Mouse (Mus musculus): Measurements from ENCODE around the gene Cend1. TPM values are rescaled to one million over a fixed set of nuclear protein-coding genes. Genes with fewer than 3 reads are reported as not detected.
A peak's percentile ranks its signal among the peaks of the same experiment; 100 is the strongest.

The Cend1 gene
- 1 to 10 TPM in 3 of 4 experiments, under 1 TPM in 1; 0.78 to 1.7 (median 1.4) TPM for total RNA-seq (2022)

- no peak for DNase-seq (ENCODE audit: low spot score)
Observed at GRCm38 (mm10) chr7:141429310-141429709, at the start of gene Cend1. Gene Cend1 (minus strand): TSS chr7:141429491.

- no peak for DNase-seq (ENCODE audit: low spot score)
Observed at GRCm38 (mm10) chr7:141478270-141478748, 49.0 kb upstream of the Cend1 start.

- DNase-seq (ENCODE audit: low spot score), result no peak
Observed at GRCm38 (mm10) chr7:141477578-141478269, 48.4 kb upstream of the Cend1 start.

GRCm38 (mm10) chr7:141476981-141477370, 47.7 kb upstream of the Cend1 start:
- no peak for DNase-seq (ENCODE audit: low spot score)

- DNase-seq (ENCODE audit: low spot score), result peak; percentile 88
Observed at GRCm38 (mm10) chr7:141476226-141476980, 47.1 kb upstream of the Cend1 start.

GRCm38 (mm10) chr7:141475805-141476158, 46.5 kb upstream of the Cend1 start:
- no peak for DNase-seq (ENCODE audit: low spot score)

GRCm38 (mm10) chr7:141475011-141475804, 45.9 kb upstream of the Cend1 start, which contains the start of the genes Polr2l and Tspan4:
Gene Polr2l (minus strand): TSS chr7:141475132.
Gene Tspan4 (plus strand): TSS chr7:141475240.
- DNase-seq (ENCODE audit: low spot score), result peak; percentile 75

- no peak for DNase-seq (ENCODE audit: low spot score)
Observed at GRCm38 (mm10) chr7:141474160-141474559, 44.9 kb upstream of the Cend1 start.

- DNase-seq (ENCODE audit: low spot score), result no peak
Observed at GRCm38 (mm10) chr7:141472763-141473162, 43.5 kb upstream of the Cend1 start.

- no peak for DNase-seq (ENCODE audit: low spot score)
Observed at GRCm38 (mm10) chr7:141472226-141472625, 42.9 kb upstream of the Cend1 start.

- no peak for DNase-seq (ENCODE audit: low spot score)
Observed at GRCm38 (mm10) chr7:141471236-141471635, 41.9 kb upstream of the Cend1 start.

GRCm38 (mm10) chr7:141470637-141470944, 41.3 kb upstream of the Cend1 start:
- DNase-seq (ENCODE audit: low spot score), result no peak

GRCm38 (mm10) chr7:141469901-141470636, 40.8 kb upstream of the Cend1 start:
- DNase-seq (ENCODE audit: low spot score), result no peak

- DNase-seq (ENCODE audit: low spot score), result no peak
Observed at GRCm38 (mm10) chr7:141469352-141469751, 40.1 kb upstream of the Cend1 start.

- DNase-seq (ENCODE audit: low spot score), result peak; percentile 82
Observed at GRCm38 (mm10) chr7:141468522-141469211, 39.4 kb upstream of the Cend1 start.

GRCm38 (mm10) chr7:141468164-141468521, 38.9 kb upstream of the Cend1 start:
- no peak for DNase-seq (ENCODE audit: low spot score)

- DNase-seq (ENCODE audit: low spot score), result peak; percentile 89
Observed at GRCm38 (mm10) chr7:141467230-141468030, 38.1 kb upstream of the Cend1 start, which contains the start of gene Cd151. Gene Cd151 (plus strand): TSS chr7:141467392.

- no peak for DNase-seq (ENCODE audit: low spot score)
Observed at GRCm38 (mm10) chr7:141466607-141467148, 37.4 kb upstream of the Cend1 start.

GRCm38 (mm10) chr7:141466045-141466394, 36.7 kb upstream of the Cend1 start:
- no peak for DNase-seq (ENCODE audit: low spot score)
